Mouse (Mus musculus) midbrain, embryonic 11.5 days (tissue): ENCODE data around the gene Ampd2. TPM values are rescaled to one million over a fixed set of nuclear protein-coding genes. Genes with fewer than 3 reads are reported as not detected.

Experiments used
- ATAC-seq: fragments of 200-750 bp; cut with Nextera tagmentation; 2 replicates; pipeline ENCODE4 v1.8.0; 2017; ENCODE audit warnings: moderate TSS enrichment, moderate library complexity; ENCODE audit not compliant: low FRiP score
- DNase-seq: peaks from one replicate; pipeline ENCODE4 v3.0.0; 2015; ENCODE audit warnings: low spot score; ENCODE audit errors: missing footprints
- H3K27ac ChIP-seq: fragments of 300-500 bp; sonication (generic); 2 replicates; pipeline ENCODE4 v1.5.1; 2014; ENCODE audit warnings: low read depth, low read length
- H3K27me3 ChIP-seq: fragments of 300-500 bp; sonication (generic); 2 replicates; pipeline ENCODE4 v1.6.1; 2014; ENCODE audit warnings: mild to moderate bottlenecking, low read length, moderate library complexity, mixed read lengths; ENCODE audit not compliant: control insufficient read depth, insufficient read depth
- H3K36me3 ChIP-seq: fragments of 300-500 bp; sonication (generic); 2 replicates; pipeline ENCODE4 v1.6.1; 2014; ENCODE audit warnings: mild to moderate bottlenecking, low read length, moderate library complexity, mixed read lengths; ENCODE audit not compliant: control insufficient read depth, insufficient read depth
- H3K4me1 ChIP-seq: fragments of 300-500 bp; sonication (generic); 2 replicates; pipeline ENCODE4 v1.6.1; 2014; ENCODE audit warnings: low read length; ENCODE audit not compliant: control insufficient read depth, insufficient read depth
- H3K4me2 ChIP-seq: fragments of 300-500 bp; sonication (generic); 2 replicates; pipeline ENCODE4 v1.6.1; 2014; ENCODE audit warnings: mild to moderate bottlenecking, moderate library complexity
- H3K4me3 ChIP-seq: fragments of 300-500 bp; sonication (generic); 2 replicates; pipeline ENCODE4 v1.5.1; 2014; ENCODE audit warnings: low read depth, low read length
- H3K9ac ChIP-seq: fragments of 300-500 bp; sonication (generic); 2 replicates; pipeline ENCODE4 v1.6.1; 2014; ENCODE audit warnings: low read length
- H3K9me3 ChIP-seq: fragments of 300-500 bp; sonication (generic); 2 replicates; pipeline ENCODE4 v1.6.1; 2016; ENCODE audit warnings: low read length; ENCODE audit not compliant: control insufficient read depth
- WGBS: fragments of 180-500 bp; shearing (Covaris S2); extraction: QIAGEN DNeasy Blood & Tissue Kit; methylation state at CpG from one replicate; pipeline ENCODE4 v1.1.7; 2014; 5-methylcytosine and 5-hydroxymethylcytosine counted together
- polyA plus RNA-seq: library from polyadenylated mRNA; unstranded; fragments of >200 nt; fragmentation: Nextera tagmentation; extraction: Ambion mirVana; gene quantifications from 2 replicates; pipeline ENCODE4 v1.2.1, GENCODE M21; 2014

The Ampd2 gene
- polyA plus RNA-seq, 1 experiment from 2014 or later, result 37.0 TPM

- Histone ChIP-seq H3K27me3 (no peaks in the 10 kb centered on the region), H3K4me2 (no peak overlapping the region), H3K27ac (no peak overlapping the region), H3K9ac (no peak overlapping the region), H3K4me1 (no peaks in the 10 kb centered on the region), H3K36me3 (no peaks in the 10 kb centered on the region), H3K4me3 (no peak overlapping the region), H3K9me3 (no peaks in the 10 kb centered on the region)
- ATAC-seq, result no peak
- no peak for DNase-seq
- WGBS, result 88% methylated on average over 6 of the region's 6 CpGs
Observed at GRCm38 (mm10) chr3:108102075-108102474, 15.6 kb upstream of the Ampd2 start.

GRCm38 (mm10) chr3:108101594-108101993 lies 15.1 kb upstream of the Ampd2 start:
- no peak overlapping the region for H3K9ac ChIP-seq
- H3K4me3 ChIP-seq, result no peak overlapping the region
- 65% methylated on average over 3 of the region's 3 CpGs for WGBS
- DNase-seq (no peak), ATAC-seq (no peak)
- H3K9me3 ChIP-seq, result no peaks in the 10 kb centered on the region
- no peaks in the 10 kb centered on the region for H3K4me1 ChIP-seq
- no peaks in the 10 kb centered on the region for H3K27me3 ChIP-seq
- no peak overlapping the region for H3K4me2 ChIP-seq
- peak overlapping the region; percentile 8; the same call in 1 of the 2 replicates for H3K27ac ChIP-seq
- H3K36me3 ChIP-seq, result no peaks in the 10 kb centered on the region

DNA sequence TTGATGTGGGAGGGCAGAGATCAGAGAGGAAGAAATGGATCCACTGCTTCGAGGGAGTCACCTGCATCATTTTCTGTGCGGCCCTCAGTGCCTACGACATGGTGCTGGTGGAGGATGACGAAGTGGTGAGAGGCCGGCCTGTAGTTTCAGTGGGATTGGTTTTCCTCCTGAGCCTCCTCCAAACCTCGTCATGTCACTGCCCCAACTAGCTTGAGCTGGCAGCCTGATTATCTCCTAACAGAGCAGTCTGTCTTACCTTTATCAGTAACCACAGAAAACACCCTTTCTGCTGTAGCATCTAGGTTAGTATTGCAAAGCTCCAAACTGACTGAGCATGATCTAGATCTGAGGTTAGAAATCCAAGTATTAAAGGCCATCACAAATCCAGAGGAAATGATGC lies 11.9 kb upstream of the Ampd2 start:
- H3K4me1 ChIP-seq, result no peaks in the 10 kb centered on the region
- no peaks in the 10 kb centered on the region for H3K27me3 ChIP-seq
- no peak overlapping the region for H3K4me3 ChIP-seq
- DNase-seq (no peak), ATAC-seq (no peak)
- no peak overlapping the region for H3K27ac ChIP-seq
- 84% methylated on average over 6 of the region's 6 CpGs for WGBS
- H3K36me3 ChIP-seq, result no peaks in the 10 kb centered on the region
- no peak overlapping the region for H3K9ac ChIP-seq
- no peaks in the 10 kb centered on the region for H3K9me3 ChIP-seq
- no peak overlapping the region for H3K4me2 ChIP-seq

DNA sequence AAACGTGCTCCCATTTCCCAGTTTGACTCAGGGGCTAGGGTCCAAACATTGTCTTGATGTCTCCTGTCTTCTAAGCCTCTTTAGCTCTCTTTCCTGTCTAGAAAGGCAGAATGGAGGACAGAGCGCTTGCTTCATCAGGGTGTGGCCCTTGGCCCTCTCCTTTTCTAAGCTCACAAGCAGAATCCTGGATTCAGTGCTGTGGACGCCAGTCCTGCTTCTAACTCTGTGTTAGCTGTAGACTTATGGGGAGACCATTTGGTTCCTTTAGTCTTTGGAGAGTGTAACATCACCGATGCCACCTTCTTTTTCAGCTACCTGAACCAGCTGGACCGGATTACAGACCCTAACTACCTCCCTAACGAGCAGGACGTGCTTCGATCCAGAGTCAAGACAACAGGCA lies 11.2 kb upstream of the Ampd2 start:
- Histone ChIP-seq H3K4me1 (no peaks in the 10 kb centered on the region), H3K9ac (no peak overlapping the region), H3K36me3 (no peaks in the 10 kb centered on the region), H3K4me2 (no peak overlapping the region), H3K27me3 (no peaks in the 10 kb centered on the region), H3K27ac (no peak overlapping the region), H3K4me3 (no peak overlapping the region), H3K9me3 (no peaks in the 10 kb centered on the region)
- WGBS, result 87% methylated on average over 8 of the region's 8 CpGs
- DNase-seq (no peak), ATAC-seq (no peak)

- Histone ChIP-seq H3K4me3 (no peak overlapping the region), H3K9me3 (no peaks in the 10 kb centered on the region), H3K4me1 (no peaks in the 10 kb centered on the region), H3K4me2 (no peak overlapping the region), H3K9ac (no peak overlapping the region), H3K27me3 (no peaks in the 10 kb centered on the region), H3K36me3 (no peaks in the 10 kb centered on the region), H3K27ac (no peak overlapping the region)
- ATAC-seq (no peak), DNase-seq (no peak)
- 84% methylated on average over 10 of the region's 10 CpGs for WGBS
Observed at GRCm38 (mm10) chr3:108096726-108097125, 10.3 kb upstream of the Ampd2 start.

- no peak overlapping the region for H3K4me3 ChIP-seq
- DNase-seq (no peak), ATAC-seq (no peak)
- no peak overlapping the region for H3K27ac ChIP-seq
- H3K4me2 ChIP-seq, result no peak overlapping the region
- no peaks in the 10 kb centered on the region for H3K36me3 ChIP-seq
- H3K27me3 ChIP-seq, result no peaks in the 10 kb centered on the region
- H3K9ac ChIP-seq, result no peak overlapping the region
- H3K9me3 ChIP-seq, result no peaks in the 10 kb centered on the region
- no peaks in the 10 kb centered on the region for H3K4me1 ChIP-seq
- 79% methylated on average over 8 of the region's 8 CpGs for WGBS
Observed at GRCm38 (mm10) chr3:108096226-108096625, 9.8 kb upstream of the Ampd2 start.

DNA sequence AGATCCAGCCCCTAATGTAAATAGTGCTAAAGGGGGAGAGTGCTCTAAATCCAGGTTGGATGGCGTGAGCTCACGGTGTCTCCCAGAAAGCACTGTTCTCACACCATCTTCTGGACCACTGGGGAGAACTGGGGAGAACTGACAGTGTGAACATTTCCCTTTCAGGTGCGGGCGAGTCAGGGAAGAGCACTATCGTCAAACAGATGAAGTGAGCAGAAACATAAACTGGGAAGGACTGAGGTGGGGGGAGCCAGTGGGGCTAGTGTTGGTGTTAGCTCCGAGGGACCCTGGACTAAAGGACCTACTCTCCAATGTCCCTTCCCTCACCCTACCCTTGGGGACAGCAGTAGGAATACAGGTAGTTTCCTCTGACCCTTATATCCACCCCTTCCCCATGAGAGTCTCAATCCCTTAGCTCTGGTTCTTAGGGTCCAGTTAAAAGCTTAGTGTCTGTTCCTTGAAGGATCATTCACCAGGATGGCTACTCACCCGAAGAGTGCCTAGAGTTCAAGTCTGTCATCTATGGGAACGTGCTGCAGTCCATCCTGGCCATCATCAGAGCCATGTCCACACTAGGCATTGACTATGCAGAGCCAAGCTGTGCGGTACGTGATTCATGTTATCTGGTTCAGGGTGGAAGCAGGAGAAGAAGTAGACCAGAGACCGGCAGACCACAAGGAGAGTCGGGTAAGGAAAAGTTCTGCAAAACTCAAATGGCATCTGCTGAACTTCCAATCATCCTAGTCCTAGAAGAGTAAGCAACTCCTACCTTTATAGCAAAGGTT lies 8.7 kb upstream of the Ampd2 start:
- no peak overlapping the region for H3K9ac ChIP-seq
- no peak overlapping the region for H3K27ac ChIP-seq
- DNase-seq (no peak), ATAC-seq (no peak)
- no peak overlapping the region for H3K4me3 ChIP-seq
- H3K9me3 ChIP-seq, result no peaks in the 10 kb centered on the region
- 89% methylated on average over 12 of the region's 12 CpGs for WGBS
- H3K27me3 ChIP-seq, result no peaks in the 10 kb centered on the region; the same call in 1 of the 2 replicates
- H3K4me2 ChIP-seq, result no peak overlapping the region
- no peaks in the 10 kb centered on the region for H3K36me3 ChIP-seq
- no peaks in the 10 kb centered on the region for H3K4me1 ChIP-seq

DNA sequence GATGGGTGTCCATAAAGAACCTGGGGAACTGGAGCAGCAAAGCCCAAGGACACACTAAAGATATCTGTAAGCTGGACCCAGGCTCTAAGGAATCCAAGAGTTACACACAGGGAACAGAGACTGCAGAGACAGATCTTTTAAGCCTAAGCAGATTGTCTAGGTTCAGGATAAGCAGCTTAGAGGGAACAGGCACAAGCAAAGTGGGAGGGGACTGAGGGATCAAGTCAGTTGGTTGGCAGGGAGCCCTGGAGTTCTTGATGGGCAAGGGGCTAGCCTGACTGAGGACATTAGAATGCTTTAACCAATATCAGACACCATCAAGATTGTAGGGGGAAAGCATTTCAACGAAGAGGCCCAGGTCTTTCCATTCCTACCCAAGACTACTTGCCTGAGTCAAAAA lies 7.7 kb upstream of the Ampd2 start:
- H3K36me3 ChIP-seq, result no peaks in the 10 kb centered on the region
- no peaks in the 10 kb centered on the region for H3K4me1 ChIP-seq
- no peak overlapping the region for H3K9ac ChIP-seq
- H3K4me3 ChIP-seq, result no peak overlapping the region
- no peak overlapping the region for H3K4me2 ChIP-seq
- H3K27me3 ChIP-seq, result no peaks in the 10 kb centered on the region; the same call in 1 of the 2 replicates
- ATAC-seq (no peak), DNase-seq (no peak)
- H3K27ac ChIP-seq, result no peak overlapping the region
- 82% methylated on average over 1 of the region's 1 CpGs for WGBS
- H3K9me3 ChIP-seq, result no peaks in the 10 kb centered on the region

- WGBS, result 55% methylated on average over 6 of the region's 6 CpGs
- Histone ChIP-seq H3K9ac (no peak overlapping the region), H3K4me2 (no peak overlapping the region), H3K27ac (no peak overlapping the region), H3K27me3 (no peaks in the 10 kb centered on the region; the same call in 1 of the 2 replicates), H3K36me3 (no peaks in the 10 kb centered on the region), H3K4me1 (no peaks in the 10 kb centered on the region), H3K4me3 (no peak overlapping the region), H3K9me3 (no peaks in the 10 kb centered on the region)
- DNase-seq, result no peak
- ATAC-seq, result no peak
Observed at GRCm38 (mm10) chr3:108093306-108093705, 6.9 kb upstream of the Ampd2 start.
